Mouse (Mus musculus): ENCODE measurements around the gene Nfib.

The Nfib gene

GRCm38 (mm10) chr4:82477742-82478141, 227.8 kb downstream of the Nfib start:
- in situ Hi-C loops (cut with MboI; ENCODE audit: low sequenced_read_pairs), result no loop called here

GRCm38 (mm10) chr4:82476411-82476810, 229.1 kb downstream of the Nfib start:
- in situ Hi-C loops (cut with MboI; ENCODE audit: low sequenced_read_pairs), result no loop called here

GRCm38 (mm10) chr4:82474334-82474733, 231.2 kb downstream of the Nfib start:
- in situ Hi-C loops (cut with MboI; ENCODE audit: low sequenced_read_pairs), result no loop called here

- in situ Hi-C loops (cut with MboI; ENCODE audit: low sequenced_read_pairs), result no loop called here
These were observed 234.6 kb downstream of the Nfib start for GRCm38 (mm10) chr4:82470938-82471320.

- in situ Hi-C loops (cut with MboI; ENCODE audit: low sequenced_read_pairs), result no loop called here
These were observed 235.2 kb downstream of the Nfib start for GRCm38 (mm10) chr4:82470212-82470937.

- in situ Hi-C loops (cut with MboI; ENCODE audit: low sequenced_read_pairs), result no loop called here
These were observed 236.6 kb downstream of the Nfib start for GRCm38 (mm10) chr4:82468944-82469343.

- in situ Hi-C loops (cut with MboI; ENCODE audit: low sequenced_read_pairs), result no loop called here
These were observed 238.8 kb downstream of the Nfib start for GRCm38 (mm10) chr4:82466717-82467116.

GRCm38 (mm10) chr4:82466144-82466543, 239.4 kb downstream of the Nfib start:
- in situ Hi-C loops (cut with MboI; ENCODE audit: low sequenced_read_pairs), result no loop called here

- in situ Hi-C loops (cut with MboI; ENCODE audit: low sequenced_read_pairs), result no loop called here
These were observed 241.4 kb downstream of the Nfib start for GRCm38 (mm10) chr4:82464051-82464632.

GRCm38 (mm10) chr4:82463189-82463715, 242.3 kb downstream of the Nfib start:
- in situ Hi-C loops (cut with MboI; ENCODE audit: low sequenced_read_pairs), result no loop called here

- in situ Hi-C loops (cut with MboI; ENCODE audit: low sequenced_read_pairs), result no loop called here
These were observed 243.9 kb downstream of the Nfib start for GRCm38 (mm10) chr4:82461676-82462075.

- in situ Hi-C loops (cut with MboI; ENCODE audit: low sequenced_read_pairs), result no loop called here
These were observed 246.7 kb downstream of the Nfib start for GRCm38 (mm10) chr4:82458895-82459294.

GRCm38 (mm10) chr4:82456908-82457307, 248.6 kb downstream of the Nfib start:
- in situ Hi-C loops (cut with MboI; ENCODE audit: low sequenced_read_pairs), result no loop called here

GRCm38 (mm10) chr4:82456323-82456713, 249.2 kb downstream of the Nfib start:
- in situ Hi-C loops (cut with MboI; ENCODE audit: low sequenced_read_pairs), result no loop called here

GRCm38 (mm10) chr4:82455617-82456322, 249.8 kb downstream of the Nfib start:
- in situ Hi-C loops (cut with MboI; ENCODE audit: low sequenced_read_pairs), result no loop called here

- in situ Hi-C loops (cut with MboI; ENCODE audit: low sequenced_read_pairs), result no loop called here
These were observed 250.6 kb downstream of the Nfib start for GRCm38 (mm10) chr4:82454989-82455388.

GRCm38 (mm10) chr4:82453341-82453740, 252.2 kb downstream of the Nfib start:
- in situ Hi-C loops (cut with MboI; ENCODE audit: low sequenced_read_pairs), result no loop called here

GRCm38 (mm10) chr4:82452905-82453304, 252.6 kb downstream of the Nfib start:
- in situ Hi-C loops (cut with MboI; ENCODE audit: low sequenced_read_pairs), result no loop called here

- in situ Hi-C loops (cut with MboI; ENCODE audit: low sequenced_read_pairs), result no loop called here
These were observed 258.4 kb downstream of the Nfib start for GRCm38 (mm10) chr4:82447061-82447671.

- in situ Hi-C loops (cut with MboI; ENCODE audit: low sequenced_read_pairs), result no loop called here
These were observed 261.5 kb downstream of the Nfib start for GRCm38 (mm10) chr4:82444078-82444477.

GRCm38 (mm10) chr4:82443441-82443840, 262.1 kb downstream of the Nfib start:
- in situ Hi-C loops (cut with MboI; ENCODE audit: low sequenced_read_pairs), result no loop called here

Measured in CH12F3 (cell line).